ENCODE assay signal across 8 mouse cellular contexts in the genomic region with DNA sequence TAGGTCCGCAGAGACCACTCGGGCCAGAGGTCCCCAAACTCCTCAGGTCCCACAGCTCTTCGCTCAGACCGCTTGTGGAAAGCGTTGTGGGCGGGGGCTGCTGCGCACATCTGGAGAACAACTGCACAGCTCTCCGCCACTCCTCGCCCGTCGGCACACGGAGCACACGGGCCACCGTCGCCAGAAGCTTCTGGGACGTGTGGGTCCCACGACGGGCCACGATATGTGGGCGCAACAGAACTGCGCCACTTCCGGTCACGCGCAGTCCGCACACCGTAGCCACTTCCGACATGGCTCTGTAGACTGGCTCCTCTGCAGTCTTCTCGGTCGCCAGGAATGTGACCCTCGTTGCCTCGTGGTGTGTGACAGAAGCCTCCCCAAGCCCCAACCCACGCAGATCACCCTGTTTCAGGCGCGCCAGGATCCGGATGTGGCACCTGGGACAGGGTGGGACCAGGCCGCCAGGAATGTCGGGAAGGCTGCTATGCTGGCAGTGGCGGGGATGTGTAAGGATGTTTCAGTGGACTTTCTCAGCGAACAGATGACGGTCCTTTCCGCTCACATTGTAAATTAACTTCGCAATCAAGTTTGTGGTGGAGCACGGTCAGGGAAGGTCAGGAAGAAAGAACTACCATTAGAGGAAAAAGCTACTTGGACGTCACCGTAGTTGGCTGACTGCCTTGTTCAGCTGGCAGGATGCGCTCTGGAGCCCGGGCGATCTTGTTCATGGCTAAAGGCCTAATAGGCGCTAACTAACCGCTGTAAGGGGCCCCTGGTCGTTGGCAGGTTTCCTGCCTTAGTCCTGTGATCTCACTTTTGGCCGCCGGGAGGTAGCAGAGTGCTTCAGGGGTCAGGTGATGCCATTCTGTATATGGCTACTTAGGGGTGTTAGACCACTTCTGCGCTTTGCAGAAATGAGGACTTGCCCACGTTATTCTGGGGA. TPM values are rescaled to one million over a fixed set of nuclear protein-coding genes. Genes with fewer than 3 reads are reported as not detected.
DNase-seq lines count a peak whose midpoint lies in the region; ATAC-seq and TF ChIP-seq lines count a peak whose summit lies in the region.

No protein-coding gene starts in this region.

- H3K36me3 ChIP-seq in ES-E14 (ENCODE audit: control insufficient read depth, insufficient read depth, low read length, poor library complexity, severe bottlenecking) = peaks cover 28% of the 10 kb centered on the region
- H3K36me3 ChIP-seq in forebrain, embryonic 14.5 days (ENCODE audit: control insufficient read depth, insufficient read depth, low read length) = peaks cover 30% of the 10 kb centered on the region
- peaks cover 31% of the 10 kb centered on the region for H3K36me3 ChIP-seq in lung, embryonic 14.5 days (ENCODE audit: insufficient read depth)

- 1% methylated on average over 55 of the region's 55 CpGs for WGBS in forebrain, embryonic 14.5 days
- WGBS in lung, embryonic 14.5 days = under 1% methylated on average over 55 of the region's 55 CpGs

- no peaks in the 10 kb centered on the region for H3K9me3 ChIP-seq in ES-E14 (ENCODE audit: control insufficient read depth, insufficient read depth, low read depth, low read length)
- H3K9me3 ChIP-seq in forebrain, embryonic 14.5 days (replicated peaks; ENCODE audit: control insufficient read depth, low read length) = no peaks in the 10 kb centered on the region
- no peaks in the 10 kb centered on the region for H3K9me3 ChIP-seq in lung, embryonic 14.5 days (ENCODE audit: low read depth, low read length)

- peak; percentile 72 for TF ChIP-seq CTCF in layer of hippocampus, adult 2 months (conservative IDR thresholded peaks at IDR 0.05)
- TF ChIP-seq CTCF in lung, embryonic 14.5 days (IDR thresholded peaks at IDR 0.05; ENCODE audit: low read depth) = peak; percentile 72

- H3K9ac ChIP-seq in ES-E14 (ENCODE audit: insufficient read depth, low read depth, low read length, poor library complexity, severe bottlenecking) = peak overlapping the region; percentile 90
- peak overlapping the region; percentile 78 for H3K9ac ChIP-seq in forebrain, embryonic 14.5 days (ENCODE audit: low read length)
- peak overlapping the region; percentile 73 for H3K9ac ChIP-seq in lung, embryonic 14.5 days

- in situ Hi-C loops in ES-E14 (cut with MboI; ENCODE audit: low sequenced_read_pairs in 2 of 2, unreplicated experiment in 2 of 2) = no loop called here

- intact Hi-C loops in heart, postnatal 14 days (cut with DNase I) = no loop called here

- H3K4me2 ChIP-seq in forebrain, embryonic 14.5 days (ENCODE audit: low read length) = peak overlapping the region; percentile 86
- H3K4me2 ChIP-seq in lung, embryonic 14.5 days = peak overlapping the region; percentile 70

- H3K4me1 ChIP-seq in ES-E14 (ENCODE audit: control insufficient read depth in 2 of 2, insufficient read depth in 2 of 2, low read length in 2 of 2, poor library complexity in 1 of 2) = peaks cover 0 to 2% of the 10 kb centered on the region in 2 experiments; a peak in 2 of 4 replicates
- H3K4me1 ChIP-seq in forebrain, embryonic 14.5 days (ENCODE audit: control insufficient read depth, insufficient read depth, low read length) = peaks cover 14% of the 10 kb centered on the region; the same call in 1 of the 2 replicates
- H3K4me1 ChIP-seq in lung, embryonic 14.5 days (ENCODE audit: insufficient read depth) = peaks cover 6% of the 10 kb centered on the region; the same call in 1 of the 2 replicates

- DNase-seq in ES-E14 (ENCODE audit: low read depth, low spot score) = no peak
- DNase-seq in cerebellum, adult 11-12 months = peak; percentile 90
- peak; percentile 92 for DNase-seq in forebrain, embryonic 14.5 days (ENCODE audit: low spot score)
- DNase-seq in heart, postnatal 14 days = peak; percentile 85 to 89
- DNase-seq in layer of hippocampus, adult 2 months (ENCODE audit: low spot score in 2 of 2) = peak; percentile 85 to 87
- DNase-seq in lung, embryonic 14.5 days = peak; percentile 94
- peak; percentile 85 for DNase-seq in testis, postnatal 14 days (ENCODE audit: low spot score)

- peak overlapping the region; percentile 90 for H3K27ac ChIP-seq in ES-E14 (ENCODE audit: insufficient read depth, low read depth, low read length, poor library complexity, severe bottlenecking)
- H3K27ac ChIP-seq in forebrain, embryonic 14.5 days (ENCODE audit: low read depth, low read length) = peak overlapping the region; percentile 90
- peak overlapping the region; percentile 100 for H3K27ac ChIP-seq in layer of hippocampus, adult 2 months
- peak overlapping the region; percentile 99 for H3K27ac ChIP-seq in lung, embryonic 14.5 days (ENCODE audit: low read depth)

- H3K4me3 ChIP-seq in ES-E14 (ENCODE audit: insufficient read depth in 1 of 2, low read depth in 1 of 2, low read length in 2 of 2, poor library complexity in 1 of 2, severe bottlenecking in 1 of 2) = peak overlapping the region; percentile 73 to 75
- H3K4me3 ChIP-seq in forebrain, embryonic 14.5 days (ENCODE audit: low read depth, low read length) = peak overlapping the region; percentile 63
- peak overlapping the region; percentile 71 for H3K4me3 ChIP-seq in layer of hippocampus, adult 2 months
- peak overlapping the region; percentile 53 for H3K4me3 ChIP-seq in lung, embryonic 14.5 days (ENCODE audit: low read depth, low read length)

- H3K27me3 ChIP-seq in forebrain, embryonic 14.5 days (replicated peaks; ENCODE audit: control insufficient read depth, insufficient read depth, low read length) = no peaks in the 10 kb centered on the region
- no peaks in the 10 kb centered on the region for H3K27me3 ChIP-seq in lung, embryonic 14.5 days (ENCODE audit: insufficient read depth, low read length)

- peak; percentile 90 for ATAC-seq in forebrain, embryonic 14.5 days
- ATAC-seq in lung, embryonic 14.5 days (ENCODE audit: insufficient read depth) = peak; percentile 88
- peak; percentile 81 for ATAC-seq in neutrophil, adult 5-6 weeks (ENCODE audit: extremely low read depth, insufficient number of reproducible peaks, low FRiP score, poor library complexity, severe bottlenecking)

TF ChIP-seq in ES-E14, 5 proteins besides CTCF, POLR2A, EP300 and RAD21:
- TF ChIP-seq HCFC1 (IDR thresholded peaks at IDR 0.05; ENCODE audit: borderline replicate concordance, insufficient read depth, low read length) = peak; percentile 75; the same call in 1 of the 2 replicates
- no peak for TF ChIP-seq MAFK (IDR thresholded peaks at IDR 0.05; ENCODE audit: insufficient read depth, low read depth, low read length)
- no peak for TF ChIP-seq ZNF384 (IDR thresholded peaks at IDR 0.05; ENCODE audit: low read depth, low read length)
- no peak for TF ChIP-seq CHD2 (IDR thresholded peaks at IDR 0.05; ENCODE audit: low read depth, low read length)

RNA-seq across cellular contexts. Expression of gene Lrsam1, which starts 5.5 kb away (rescaled TPM):
- total RNA-seq in ES-E14 (2012; rRNA removed) = 16.7 and 27.7 TPM in 2 replicates
- 13.6 and 15.7 TPM in 2 replicates for polyA plus RNA-seq in forebrain, embryonic 14.5 days (2014; fragmentation: Nextera tagmentation; extraction: Ambion mirVana)
- 10 to 100 TPM; 12.0 to 13.4 TPM for total RNA-seq in heart, postnatal 14 days (2021)
- 10 to 100 TPM; 36.8 to 37.9 TPM for total RNA-seq in layer of hippocampus, adult 2 months (2021)
- 6.4 and 6.6 TPM in 2 replicates for polyA plus RNA-seq in lung, embryonic 14.5 days (2014; fragmentation: Nextera tagmentation; extraction: Ambion mirVana)
- 13.5 and 14.9 TPM in 2 replicates for total RNA-seq in neutrophil, adult 5-6 weeks (2017)

RNA-seq across cellular contexts. Expression of gene Rpl12, which starts 5.6 kb away (rescaled TPM):
- 2,117 and 2,535 TPM in 2 replicates for total RNA-seq in ES-E14 (2012; rRNA removed)
- polyA plus RNA-seq in forebrain, embryonic 14.5 days (2014; fragmentation: Nextera tagmentation; extraction: Ambion mirVana) = 94.3 and 128 TPM in 2 replicates
- 10 to 100 TPM; 66.3 to 75.0 TPM for total RNA-seq in heart, postnatal 14 days (2021)
- 100 to 1,000 TPM; 115 to 125 TPM for total RNA-seq in layer of hippocampus, adult 2 months (2021)
- polyA plus RNA-seq in lung, embryonic 14.5 days (2014; fragmentation: Nextera tagmentation; extraction: Ambion mirVana) = 235 and 256 TPM in 2 replicates
- total RNA-seq in neutrophil, adult 5-6 weeks (2017) = 1,202 and 1,236 TPM in 2 replicates

RNA-seq across cellular contexts. Expression of gene Slc2a8, which starts 14.9 kb away (rescaled TPM):
- 25.7 and 77.9 TPM in 2 replicates for total RNA-seq in ES-E14 (2012; rRNA removed)
- 11.2 TPM in 2 replicates for polyA plus RNA-seq in forebrain, embryonic 14.5 days (2014; fragmentation: Nextera tagmentation; extraction: Ambion mirVana)
- 10 to 100 TPM; 12.9 to 16.3 TPM for total RNA-seq in heart, postnatal 14 days (2021)
- total RNA-seq in layer of hippocampus, adult 2 months (2021) = 10 to 100 TPM; 19.1 to 21.7 TPM
- 12.4 and 14.4 TPM in 2 replicates for polyA plus RNA-seq in lung, embryonic 14.5 days (2014; fragmentation: Nextera tagmentation; extraction: Ambion mirVana)
- total RNA-seq in neutrophil, adult 5-6 weeks (2017) = 1.2 TPM in 2 replicates
